Mouse (Mus musculus) liver, embryonic 14.5 days (tissue): ENCODE data around the gene Nodal. TPM values are rescaled to one million over a fixed set of nuclear protein-coding genes. Genes with fewer than 3 reads are reported as not detected.

Source experiments
- ATAC-seq: fragments of 200-750 bp; cut with Nextera tagmentation; 2 replicates; pipeline ENCODE4 v1.8.0; 2017; ENCODE audit warnings: moderate number of reproducible peaks, mild to moderate bottlenecking, moderate library complexity; ENCODE audit not compliant: insufficient read depth
- DNase-seq, 3 experiments: peaks; one replicate each; pipeline ENCODE4 v3.0.0-alpha.2; 2012 to 2013; ENCODE audit warnings: low read depth in 3 of 3, low spot score in 3 of 3
- H3K27ac ChIP-seq: fragments of 300-500 bp; sonication (generic); 2 replicates; pipeline ENCODE4 v1.5.1; 2014; ENCODE audit warnings: moderate library complexity, mild to moderate bottlenecking, control low read depth, inconsistent platforms
- H3K27me3 ChIP-seq: fragments of 300-500 bp; sonication (generic); 2 replicates; pipeline ENCODE4 v1.6.1; 2014; ENCODE audit warnings: mild to moderate bottlenecking, low read length, moderate library complexity; ENCODE audit not compliant: control insufficient read depth, insufficient read depth
- H3K36me3 ChIP-seq: fragments of 300-500 bp; sonication (generic); replicated peaks from 2 replicates; pipeline ENCODE4 v1.6.1; 2014; ENCODE audit warnings: low read depth; ENCODE audit not compliant: control insufficient read depth, insufficient read depth
- H3K4me1 ChIP-seq, 2 experiments: fragments of 200-500 bp in 1 of 2; fragments of 300-500 bp in 1 of 2; sonication (generic) in 1 of 2; replicated peaks; 2 replicates each; pipeline ENCODE4 v1.6.1; 2012 to 2014; ENCODE audit warnings: antibody characterized with exemption in 1 of 2, inconsistent platforms in 1 of 2, low read length in 1 of 2; ENCODE audit not compliant: control insufficient read depth in 2 of 2, insufficient read depth in 2 of 2
- H3K4me2 ChIP-seq: fragments of 300-500 bp; sonication (generic); 2 replicates; pipeline ENCODE4 v1.6.1; 2014; ENCODE audit warnings: low read depth, mild to moderate bottlenecking, control low read depth, moderate library complexity
- H3K4me3 ChIP-seq, 2 experiments: fragments of 200-500 bp in 1 of 2; fragments of 300-500 bp in 1 of 2; sonication (generic) in 1 of 2; 2 replicates each; pipeline ENCODE4 v1.5.1; 2012 to 2014; ENCODE audit warnings: low read depth in 2 of 2, low read length in 2 of 2, mild to moderate bottlenecking in 2 of 2, control low read depth in 1 of 2, inconsistent platforms in 1 of 2, moderate library complexity in 1 of 2; ENCODE audit not compliant: insufficient read depth in 1 of 2
- H3K9ac ChIP-seq: fragments of 300-500 bp; sonication (generic); replicated peaks from 2 replicates; pipeline ENCODE4 v1.6.1; 2014; ENCODE audit warnings: mild to moderate bottlenecking, control low read depth, moderate library complexity
- H3K9me3 ChIP-seq: fragments of 300-500 bp; sonication (generic); 2 replicates; pipeline ENCODE4 v1.6.1; 2016; ENCODE audit warnings: low read length, mixed read lengths; ENCODE audit not compliant: control insufficient read depth
- CTCF ChIP-seq: IDR thresholded peaks from 2 replicates; pipeline ENCODE4 v1.5.1; 2016; ENCODE audit warnings: antibody characterized with exemption, low read depth, control low read depth
- EP300 ChIP-seq: IDR thresholded peaks from 2 replicates; pipeline ENCODE4 v1.6.1; 2016; ENCODE audit warnings: antibody characterized with exemption, low read depth
- WGBS: fragments of 180-500 bp; shearing (Covaris S2); extraction: QIAGEN DNeasy Blood & Tissue Kit; methylation state at CpG from one replicate; pipeline ENCODE4 v1.1.7; 2014; ENCODE audit not compliant: insufficient replicate concordance; 5-methylcytosine and 5-hydroxymethylcytosine counted together
- polyA plus RNA-seq, 2 experiments: library from polyadenylated mRNA; depleted of rRNA in 1 of 2; stranded (reverse) in 1 of 2; unstranded in 1 of 2; fragments of >200 nt; fragmentation: Nextera tagmentation in 1 of 2; extraction: Ambion mirVana in 1 of 2; gene quantifications; 2 replicates each; pipeline versions ENCODE4 v1.2.1 to v1.2.3; 2012 to 2014

Gene Nodal
- polyA plus RNA-seq, 2 experiments, result 0.57 to 0.58 TPM

DNA sequence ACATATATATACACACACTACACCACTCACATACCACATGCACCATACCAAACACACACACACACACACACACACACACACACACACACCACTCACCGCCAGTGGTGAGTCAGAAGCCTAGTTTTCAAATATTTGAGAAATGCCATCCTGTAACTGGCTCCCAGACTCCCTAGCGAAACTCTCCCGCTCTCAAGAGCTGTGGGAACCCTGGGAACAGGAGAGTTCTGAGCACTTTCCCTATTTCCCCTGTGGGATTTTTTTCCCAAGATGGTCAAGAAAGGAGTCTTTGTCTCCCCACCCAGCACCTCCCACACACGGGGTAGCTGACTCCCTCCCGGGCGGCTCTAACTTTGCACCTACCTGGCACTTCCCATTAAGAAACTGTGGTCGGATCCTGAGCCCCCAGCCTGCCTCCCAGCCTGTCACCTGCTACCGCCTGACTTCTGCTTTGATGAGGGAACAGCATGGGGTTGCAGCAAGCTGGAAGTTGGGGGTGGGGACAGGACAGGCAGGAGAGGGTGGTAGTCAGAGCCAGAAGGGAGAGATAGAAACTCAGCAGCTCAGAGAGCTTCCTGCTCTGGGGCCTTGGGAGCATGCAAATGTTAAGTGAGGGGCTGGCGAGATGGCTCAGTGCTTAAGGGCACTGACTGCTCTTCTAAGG, 23.2 kb upstream of the Nodal start:
- WGBS, result 24% methylated on average over 9 of the region's 9 CpGs
- ATAC-seq (no peak), DNase-seq (no peak)
- no peak overlapping the region for H3K4me2 ChIP-seq
- no peak overlapping the region for H3K4me3 ChIP-seq
- no peaks in the 10 kb centered on the region for H3K36me3 ChIP-seq
- no peaks in the 10 kb centered on the region for H3K9me3 ChIP-seq
- no peaks in the 10 kb centered on the region for H3K27me3 ChIP-seq
- H3K4me1 ChIP-seq, result no peaks in the 10 kb centered on the region
- H3K9ac ChIP-seq, result no peak overlapping the region
- no peak overlapping the region for H3K27ac ChIP-seq
- TF ChIP-seq EP300 (no peak), CTCF (no peak)

DNA sequence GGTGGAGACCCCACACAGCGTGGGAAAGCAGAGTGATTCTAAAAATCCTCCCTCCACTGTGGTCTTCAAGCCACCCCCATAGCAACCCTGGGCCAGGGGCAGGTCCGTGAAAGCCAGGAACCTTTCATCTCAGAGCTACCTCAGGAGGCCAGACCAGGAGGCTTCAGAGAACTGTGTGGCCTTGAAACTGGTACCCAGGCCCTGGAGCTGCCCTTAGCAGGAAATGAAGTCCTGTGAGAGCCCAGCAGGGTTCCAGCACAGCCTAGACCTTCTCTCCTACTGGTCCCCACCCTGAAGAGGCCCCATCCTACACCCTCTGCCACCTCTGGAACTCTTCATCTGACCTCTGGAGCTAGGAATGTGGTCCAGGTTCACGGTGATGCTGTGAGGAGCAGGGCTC, 19.6 kb upstream of the Nodal start:
- Histone ChIP-seq H3K36me3 (no peaks in the 10 kb centered on the region), H3K27ac (no peak overlapping the region), H3K4me1 (no peaks in the 10 kb centered on the region), H3K27me3 (no peaks in the 10 kb centered on the region), H3K9me3 (no peaks in the 10 kb centered on the region), H3K9ac (no peak overlapping the region), H3K4me2 (no peak overlapping the region), H3K4me3 (no peak overlapping the region)
- TF ChIP-seq CTCF, result no peak
- no peak for TF ChIP-seq EP300
- DNase-seq, result no peak
- WGBS, result 56% methylated on average over 3 of the region's 3 CpGs
- ATAC-seq, result no peak

DNA sequence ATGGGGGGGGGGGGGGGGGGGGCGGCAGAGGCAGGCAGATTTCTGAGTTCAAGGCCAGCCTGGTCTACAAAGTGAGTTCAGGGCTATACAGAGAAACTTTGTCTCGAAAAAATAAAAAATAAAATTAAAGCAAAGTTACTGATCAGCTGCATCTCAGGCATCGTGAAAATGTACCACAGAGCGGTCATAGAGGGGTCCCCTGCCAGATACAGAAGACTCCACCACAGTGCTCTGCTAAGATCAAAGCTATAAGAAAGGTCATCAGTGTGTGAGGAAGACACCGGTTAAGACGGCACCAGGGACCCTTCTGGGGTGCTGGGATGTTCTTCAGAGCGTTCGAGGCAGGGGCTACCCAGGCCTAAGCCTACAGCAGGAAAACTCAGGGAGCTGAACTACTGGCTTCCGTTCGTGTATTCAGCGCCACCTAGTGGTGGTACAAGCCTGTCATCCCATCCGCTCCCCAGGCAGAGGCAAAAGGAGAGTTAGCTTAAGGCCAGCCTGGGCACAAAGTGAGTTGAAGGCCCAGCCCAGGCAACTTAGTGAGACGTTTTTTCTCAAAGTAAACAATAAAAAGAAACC, 18.5 kb upstream of the Nodal start:
- no peaks in the 10 kb centered on the region for H3K4me1 ChIP-seq
- H3K27ac ChIP-seq, result no peak overlapping the region
- no peaks in the 10 kb centered on the region for H3K36me3 ChIP-seq
- no peaks in the 10 kb centered on the region for H3K9me3 ChIP-seq
- TF ChIP-seq EP300, result no peak
- peak; percentile 95 for TF ChIP-seq CTCF
- no peaks in the 10 kb centered on the region for H3K27me3 ChIP-seq
- H3K9ac ChIP-seq, result no peak overlapping the region
- no peak overlapping the region for H3K4me2 ChIP-seq
- peak; percentile 58; the same call in 1 of the 2 replicates for ATAC-seq
- DNase-seq, result peak; percentile 47 to 51 (median 48)
- H3K4me3 ChIP-seq, result no peak overlapping the region
- WGBS, result 23% methylated on average over 13 of the region's 13 CpGs

DNA sequence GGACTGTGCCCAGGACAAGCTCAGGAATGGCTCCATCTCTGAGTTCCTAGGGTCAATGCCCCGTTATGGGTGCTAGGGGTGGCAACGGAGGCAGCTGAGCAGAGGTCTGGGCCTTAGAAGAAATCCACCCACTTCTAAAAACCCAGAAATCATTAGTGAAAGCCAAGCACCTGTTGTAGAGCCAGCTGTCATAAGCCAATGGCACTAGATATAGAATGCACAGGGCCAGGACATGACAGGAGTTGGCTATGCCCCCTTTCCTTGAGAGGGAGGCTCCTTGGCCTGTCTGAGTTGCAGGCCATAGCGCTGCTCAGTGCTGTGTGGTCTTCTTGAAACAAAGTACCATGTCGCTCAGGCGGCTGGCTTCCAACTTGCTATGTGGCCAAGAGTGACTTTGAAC, 17.4 kb upstream of the Nodal start:
- Histone ChIP-seq H3K4me2 (no peak overlapping the region), H3K36me3 (no peaks in the 10 kb centered on the region), H3K4me3 (no peak overlapping the region), H3K27ac (no peak overlapping the region), H3K4me1 (no peaks in the 10 kb centered on the region), H3K27me3 (no peaks in the 10 kb centered on the region), H3K9me3 (no peaks in the 10 kb centered on the region), H3K9ac (no peak overlapping the region)
- ATAC-seq, result no peak
- TF ChIP-seq CTCF (no peak), EP300 (no peak)
- DNase-seq, result no peak
- WGBS, result 69% methylated on average over 5 of the region's 5 CpGs

DNA sequence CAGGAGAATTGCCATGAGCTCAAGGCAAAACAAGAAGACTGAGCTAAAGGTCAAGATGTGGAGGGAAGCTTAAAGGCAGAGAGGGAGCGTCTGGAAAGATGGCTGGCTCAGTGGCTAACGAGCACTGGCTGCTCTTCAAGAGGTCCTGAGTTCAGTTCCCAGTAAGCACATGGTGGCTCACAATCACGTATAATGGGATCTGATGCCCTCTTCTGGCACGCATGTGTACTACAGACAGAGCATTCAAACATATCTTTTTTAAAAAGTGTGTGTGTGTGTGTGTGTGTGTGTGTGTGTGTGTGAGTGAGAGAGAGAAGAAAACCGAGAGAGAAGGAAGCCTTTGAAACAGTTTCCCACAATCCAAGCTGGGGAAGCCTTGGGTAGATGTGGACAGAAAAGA, 15.3 kb upstream of the Nodal start:
- no peak for DNase-seq
- Histone ChIP-seq H3K4me3 (no peak overlapping the region), H3K36me3 (no peaks in the 10 kb centered on the region), H3K4me1 (no peaks in the 10 kb centered on the region), H3K27me3 (no peaks in the 10 kb centered on the region), H3K27ac (no peak overlapping the region), H3K4me2 (no peak overlapping the region), H3K9me3 (no peaks in the 10 kb centered on the region), H3K9ac (no peak overlapping the region)
- no peak for ATAC-seq
- 49% methylated on average over 5 of the region's 5 CpGs for WGBS
- TF ChIP-seq EP300 (no peak), CTCF (peak; percentile 62)
